Mouse (Mus musculus): ENCODE results near the gene Olfr294. TPM values are rescaled to one million over a fixed set of nuclear protein-coding genes. Genes with fewer than 3 reads are reported as not detected.

Gene Olfr294
- polyA plus RNA-seq (2017; shearing (Covaris generic)): not detected

GRCm38 (mm10) chr7:86616543-86616942 is at the start of gene Olfr294:
TSS of gene Olfr294 (minus strand) at chr7:86616643.

GRCm38 (mm10) chr7:86648761-86649160 is 32.3 kb upstream of the Olfr294 start, which contains the start of gene Olfr293:
TSS of gene Olfr293 (plus strand) at chr7:86649061.

GRCm38 (mm10) chr7:86583562-86583961 is 32.9 kb downstream of the Olfr294 start, which contains the start of gene Olfr295:
TSS of gene Olfr295 (plus strand) at chr7:86583862.

Other genes starting within 250 kb of the Olfr294 start
- gene Olfr305, start 249.7 kb downstream of the Olfr294 start, polyA plus RNA-seq (2017; shearing (Covaris generic)): not detected
- not detected for gene Olfr304, start 230.0 kb downstream of the Olfr294 start, polyA plus RNA-seq (2017; shearing (Covaris generic))
- gene Olfr303, start 218.9 kb downstream of the Olfr294 start, polyA plus RNA-seq (2017; shearing (Covaris generic)): not detected
- gene Olfr301, start 212.8 kb downstream of the Olfr294 start, polyA plus RNA-seq (2017; shearing (Covaris generic)): not detected
- gene Olfr299, start 156.7 kb downstream of the Olfr294 start, polyA plus RNA-seq (2017; shearing (Covaris generic)): not detected
- not detected for gene Olfr298, start 124.2 kb downstream of the Olfr294 start, polyA plus RNA-seq (2017; shearing (Covaris generic))
- not detected for gene Olfr297, start 96.7 kb downstream of the Olfr294 start, polyA plus RNA-seq (2017; shearing (Covaris generic))
- 0.06 TPM for gene Olfr295, start 32.8 kb downstream of the Olfr294 start, polyA plus RNA-seq (2017; shearing (Covaris generic))
- not detected for gene Olfr293, start 32.4 kb upstream of the Olfr294 start, polyA plus RNA-seq (2017; shearing (Covaris generic))
- gene Olfr292, start 71.7 kb upstream of the Olfr294 start, polyA plus RNA-seq (2017; shearing (Covaris generic)): not detected
- not detected for gene Folh1, start 159.3 kb upstream of the Olfr294 start, polyA plus RNA-seq (2017; shearing (Covaris generic))
- 0.15 TPM for gene Vmn2r77, start 178.4 kb upstream of the Olfr294 start, polyA plus RNA-seq (2017; shearing (Covaris generic))